Mouse (Mus musculus): ENCODE measurements around the gene Ryr3.

GRCm38 (mm10) chr2:112676721-112677120 lies 540.2 kb downstream of the Ryr3 start:
- TF ChIP-seq ZNF384 (IDR thresholded peaks at IDR 0.05; ENCODE audit: low read depth, low read length), result no peak
- TF ChIP-seq HCFC1 (IDR thresholded peaks at IDR 0.05; ENCODE audit: borderline replicate concordance, insufficient read depth, low read length), result no peak
- no peak for TF ChIP-seq MAFK (IDR thresholded peaks at IDR 0.05; ENCODE audit: insufficient read depth, low read depth, low read length)
- TF ChIP-seq CHD2 (IDR thresholded peaks at IDR 0.05; ENCODE audit: low read depth, low read length), result no peak
